Mouse (Mus musculus): Measurements from ENCODE around the gene Fmnl2. TPM values are rescaled to one million over a fixed set of nuclear protein-coding genes. Genes with fewer than 3 reads are reported as not detected.

The Fmnl2 gene
- total and polyA plus RNA-seq, 3 experiments, result 0.42 to 2.8 (median 2.1) TPM

- TF ChIP-seq CHD1 (IDR thresholded peaks at IDR 0.05; ENCODE audit: low read depth, low read length) (no peak), MAX (IDR thresholded peaks at IDR 0.05; ENCODE audit: low read length) (no peak), MAFK (IDR thresholded peaks at IDR 0.05; ENCODE audit: insufficient replicate concordance, low read length) (no peak), TBP (conservative IDR thresholded peaks at IDR 0.05; ENCODE audit: low read depth, low read length) (no peak), ZKSCAN1 (IDR thresholded peaks at IDR 0.05; ENCODE audit: borderline replicate concordance, low read depth, low read length) (no peak), POLR2A (IDR thresholded peaks at IDR 0.05; ENCODE audit: low read depth, low read length) (no peak)
- H3K27me3 ChIP-seq (replicated peaks), result no peaks in the 10 kb centered on the region
- in situ Hi-C loops (cut with MboI; ENCODE audit: low pct_ligation_motif_present, low pct_unique_long_range_greater_than_20kb, low sequenced_read_pairs), result no loop called here
- H3K79me2 ChIP-seq (replicated peaks; ENCODE audit: control insufficient read depth, extremely low read depth, insufficient read depth, poor library complexity, severe bottlenecking), result no peaks in the 10 kb centered on the region
- no peak overlapping the region for H3K4me2 ChIP-seq (ENCODE audit: insufficient read depth, low read depth, poor library complexity, severe bottlenecking)
- no peak for DNase-seq (ENCODE audit: extremely low read depth)
- no peaks in the 10 kb centered on the region for H3K36me3 ChIP-seq (replicated peaks in 1 of 2; ENCODE audit: control insufficient read depth in 1 of 2, insufficient read depth in 1 of 2, low read length in 1 of 2)
- dilution Hi-C loops (cut with MboI; ENCODE audit: extremely low pct_ligation_motif_present, extremely low pct_unique_long_range_greater_than_20kb, low sequenced_read_pairs), result no loop called here
- H3K4me3 ChIP-seq (replicated peaks in 1 of 3; ENCODE audit: low read depth in 2 of 3, low read length in 2 of 3, poor library complexity in 1 of 3), result no peak overlapping the region
- no peaks in the 10 kb centered on the region for H3K4me1 ChIP-seq (ENCODE audit: control insufficient read depth in 1 of 2, insufficient read depth in 2 of 2)
- no peak overlapping the region for H3K9ac ChIP-seq (ENCODE audit: insufficient read depth, low read depth)
- H3K27ac ChIP-seq (ENCODE audit: insufficient read depth, low read depth), result no peak overlapping the region
- H3K9me3 ChIP-seq (replicated peaks; ENCODE audit: low read length), result no peaks in the 10 kb centered on the region
Observed at GRCm38 (mm10) chr2:52904526-52904925, 46.9 kb downstream of the Fmnl2 start.

DNA sequence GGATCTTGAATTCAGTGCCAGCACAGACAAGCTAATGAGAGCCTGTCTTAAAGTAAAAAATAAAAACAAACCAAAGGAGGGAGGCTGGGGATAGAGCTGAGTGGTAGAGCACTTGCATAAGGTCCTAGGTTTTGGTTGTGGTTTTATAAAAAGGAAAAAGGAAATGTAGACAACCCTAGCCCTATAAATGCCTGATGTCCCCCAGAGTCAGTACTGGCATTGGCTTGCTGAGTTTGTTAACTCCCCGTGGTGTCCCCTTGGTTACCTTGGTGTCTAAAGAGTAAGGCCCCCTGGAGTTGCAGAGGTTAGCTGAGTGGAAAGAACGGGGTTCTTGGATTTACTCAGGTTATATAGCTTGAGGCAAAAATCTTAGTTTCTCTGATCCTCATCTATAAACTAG lies 55.7 kb downstream of the Fmnl2 start:
- Histone ChIP-seq H3K27ac (ENCODE audit: insufficient read depth, low read depth) (no peak overlapping the region), H3K4me3 (replicated peaks in 1 of 3; ENCODE audit: low read depth in 2 of 3, low read length in 2 of 3, poor library complexity in 1 of 3) (no peak overlapping the region), H3K79me2 (replicated peaks; ENCODE audit: control insufficient read depth, extremely low read depth, insufficient read depth, poor library complexity, severe bottlenecking) (no peaks in the 10 kb centered on the region), H3K9me3 (replicated peaks; ENCODE audit: low read length) (no peaks in the 10 kb centered on the region), H3K4me2 (ENCODE audit: insufficient read depth, low read depth, poor library complexity, severe bottlenecking) (no peak overlapping the region), H3K27me3 (replicated peaks) (no peaks in the 10 kb centered on the region), H3K4me1 (ENCODE audit: control insufficient read depth in 1 of 2, insufficient read depth in 2 of 2) (no peaks in the 10 kb centered on the region; a peak in 1 of 4 replicates), H3K36me3 (replicated peaks in 1 of 2; ENCODE audit: control insufficient read depth in 1 of 2, insufficient read depth in 1 of 2, low read length in 1 of 2) (no peaks in the 10 kb centered on the region), H3K9ac (ENCODE audit: insufficient read depth, low read depth) (no peak overlapping the region)
- in situ Hi-C loops (cut with MboI; ENCODE audit: low pct_ligation_motif_present, low pct_unique_long_range_greater_than_20kb, low sequenced_read_pairs), result no loop called here
- no peak for DNase-seq (ENCODE audit: extremely low read depth)
- dilution Hi-C loops (cut with MboI; ENCODE audit: extremely low pct_ligation_motif_present, extremely low pct_unique_long_range_greater_than_20kb, low sequenced_read_pairs), result no loop called here
- TF ChIP-seq POLR2AphosphoS2 (IDR thresholded peaks at IDR 0.05; ENCODE audit: low read depth, low read length), result no peak

GRCm38 (mm10) chr2:52913746-52914145 lies 56.1 kb downstream of the Fmnl2 start:
- Histone ChIP-seq H3K4me2 (ENCODE audit: insufficient read depth, low read depth, poor library complexity, severe bottlenecking) (no peak overlapping the region), H3K27me3 (replicated peaks) (no peaks in the 10 kb centered on the region), H3K36me3 (replicated peaks in 1 of 2; ENCODE audit: control insufficient read depth in 1 of 2, insufficient read depth in 1 of 2, low read length in 1 of 2) (no peaks in the 10 kb centered on the region), H3K79me2 (replicated peaks; ENCODE audit: control insufficient read depth, extremely low read depth, insufficient read depth, poor library complexity, severe bottlenecking) (no peaks in the 10 kb centered on the region), H3K4me3 (replicated peaks in 1 of 3; ENCODE audit: low read depth in 2 of 3, low read length in 2 of 3, poor library complexity in 1 of 3) (no peak overlapping the region), H3K9ac (ENCODE audit: insufficient read depth, low read depth) (no peak overlapping the region), H3K4me1 (ENCODE audit: control insufficient read depth in 1 of 2, insufficient read depth in 2 of 2) (peaks cover 0 to 3% of the 10 kb centered on the region in 2 experiments; a peak in 1 of 4 replicates), H3K9me3 (replicated peaks; ENCODE audit: low read length) (no peaks in the 10 kb centered on the region), H3K27ac (ENCODE audit: insufficient read depth, low read depth) (no peak overlapping the region)
- dilution Hi-C loops (cut with MboI; ENCODE audit: extremely low pct_ligation_motif_present, extremely low pct_unique_long_range_greater_than_20kb, low sequenced_read_pairs), result no loop called here
- TF ChIP-seq PAX5 (IDR thresholded peaks at IDR 0.05; ENCODE audit: low read length) (no peak), USF1 (IDR thresholded peaks at IDR 0.05; ENCODE audit: low read depth, low read length) (no peak), ZMIZ1 (IDR thresholded peaks at IDR 0.05; ENCODE audit: low read depth, low read length) (no peak), NELFE (IDR thresholded peaks at IDR 0.05; ENCODE audit: low read depth, low read length) (no peak), POLR2A (IDR thresholded peaks at IDR 0.05; ENCODE audit: low read depth, low read length) (no peak), MEF2A (IDR thresholded peaks at IDR 0.05; ENCODE audit: borderline replicate concordance, low read depth, low read length) (no peak)
- DNase-seq (ENCODE audit: extremely low read depth), result no peak
- in situ Hi-C loops (cut with MboI; ENCODE audit: low pct_ligation_motif_present, low pct_unique_long_range_greater_than_20kb, low sequenced_read_pairs), result no loop called here

All from CH12.LX (cell line).